ENCODE assay signal across 8 mouse cellular contexts in the genomic region with DNA sequence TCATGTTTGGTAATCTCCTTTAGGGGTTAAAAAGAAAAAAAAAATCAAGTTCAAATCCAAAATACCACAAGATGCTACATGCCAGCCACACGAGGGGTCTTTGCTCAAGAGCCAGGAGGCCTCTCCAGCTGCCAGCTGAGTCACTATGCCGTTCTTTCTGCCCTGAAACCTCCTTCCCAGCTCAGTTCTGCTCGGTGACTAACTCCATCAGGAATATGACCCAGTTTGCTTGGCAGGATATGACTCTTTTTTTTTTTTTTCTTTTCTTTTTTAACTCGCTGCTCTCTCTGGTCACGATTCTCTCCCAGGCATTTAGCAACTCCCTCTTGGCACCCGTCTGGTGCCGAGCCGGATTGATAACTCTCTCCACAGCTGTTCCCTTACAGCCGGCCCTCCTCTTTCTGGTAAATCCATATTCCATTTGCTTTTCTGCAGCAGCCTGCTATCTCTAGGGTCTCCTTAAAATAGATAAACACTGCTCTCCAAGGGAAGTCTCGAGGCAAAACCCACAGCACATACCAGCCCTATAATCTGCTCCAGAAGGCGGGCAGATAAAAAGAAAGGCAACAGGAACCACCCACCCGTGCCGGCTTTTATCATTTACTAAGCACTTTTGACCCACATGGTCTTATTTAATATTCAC. TPM values are rescaled to one million over a fixed set of nuclear protein-coding genes. Genes with fewer than 3 reads are reported as not detected.
A peak's percentile ranks its signal among the peaks of the same experiment; 100 is the strongest.
DNase-seq lines count a peak whose midpoint lies in the region; ATAC-seq and TF ChIP-seq lines count a peak whose summit lies in the region.

No protein-coding gene starts in this region.

- peak; percentile 45 for TF ChIP-seq POLR2A in heart, adult 2 months (IDR thresholded peaks at IDR 0.05; ENCODE audit: insufficient read depth, low read depth, low read length)

- intact Hi-C loops in heart, adult 2 months (cut with DNase I), result no loop called here

- H3K36me3 ChIP-seq in embryonic facial prominence, embryonic 13.5 days, result no peaks in the 10 kb centered on the region
- H3K36me3 ChIP-seq in heart, adult 2 months (ENCODE audit: control insufficient read depth, insufficient read depth, low read length), result peaks cover 4% of the 10 kb centered on the region
- H3K36me3 ChIP-seq in kidney, postnatal 0 days (ENCODE audit: insufficient read depth, low read length), result no peaks in the 10 kb centered on the region
- no peaks in the 10 kb centered on the region for H3K36me3 ChIP-seq in limb, embryonic 15.5 days
- H3K36me3 ChIP-seq in midbrain, embryonic 14.5 days (ENCODE audit: control insufficient read depth, insufficient read depth, low read length), result no peaks in the 10 kb centered on the region

- no peak overlapping the region for H3K4me3 ChIP-seq in embryonic facial prominence, embryonic 13.5 days
- H3K4me3 ChIP-seq in heart, adult 2 months, result peak overlapping the region; percentile 16
- H3K4me3 ChIP-seq in kidney, postnatal 0 days (replicated peaks; ENCODE audit: low read depth, low read length), result no peak overlapping the region
- H3K4me3 ChIP-seq in limb, embryonic 15.5 days, result no peak overlapping the region
- H3K4me3 ChIP-seq in midbrain, embryonic 14.5 days (replicated peaks; ENCODE audit: low read depth, low read length), result no peak overlapping the region

- DNase-seq in urinary bladder, postnatal 14 days (ENCODE audit: low spot score), result peak; percentile 66
- no peak for DNase-seq in urinary bladder, postnatal 25 days (ENCODE audit: low spot score)
- peak; percentile 61 to 76 for DNase-seq in heart, adult 2 months
- peak; percentile 56 for DNase-seq in kidney, postnatal 0 days (ENCODE audit: low spot score)
- DNase-seq in midbrain, embryonic 14.5 days, result peak; percentile 63

- H3K27me3 ChIP-seq in embryonic facial prominence, embryonic 13.5 days, result no peaks in the 10 kb centered on the region; the same call in 1 of the 2 replicates
- H3K27me3 ChIP-seq in heart, adult 2 months (ENCODE audit: control insufficient read depth, insufficient read depth, low read length), result no peaks in the 10 kb centered on the region
- H3K27me3 ChIP-seq in kidney, postnatal 0 days (ENCODE audit: insufficient read depth, low read length), result no peaks in the 10 kb centered on the region
- H3K27me3 ChIP-seq in limb, embryonic 15.5 days, result no peaks in the 10 kb centered on the region
- H3K27me3 ChIP-seq in midbrain, embryonic 14.5 days (ENCODE audit: control insufficient read depth, insufficient read depth, low read length), result no peaks in the 10 kb centered on the region

- TF ChIP-seq CTCF in heart, adult 2 months (IDR thresholded peaks at IDR 0.05), result no peak
- no peak for TF ChIP-seq CTCF in kidney, postnatal 0 days (IDR thresholded peaks at IDR 0.05; ENCODE audit: low read depth)

- H3K4me1 ChIP-seq in embryonic facial prominence, embryonic 13.5 days, result peaks cover 48% of the 10 kb centered on the region
- peaks cover 10% of the 10 kb centered on the region for H3K4me1 ChIP-seq in heart, adult 2 months (ENCODE audit: control insufficient read depth, insufficient read depth, low read length)
- H3K4me1 ChIP-seq in kidney, postnatal 0 days (replicated peaks; ENCODE audit: insufficient read depth, low read length), result peaks cover 18% of the 10 kb centered on the region
- peaks cover 42% of the 10 kb centered on the region for H3K4me1 ChIP-seq in limb, embryonic 15.5 days
- H3K4me1 ChIP-seq in midbrain, embryonic 14.5 days (ENCODE audit: control insufficient read depth, insufficient read depth, low read length), result peaks cover 13% of the 10 kb centered on the region; the same call in 1 of the 2 replicates

- H3K9ac ChIP-seq in embryonic facial prominence, embryonic 13.5 days, result 0 out of 2 replicates have a peak overlapping the region, but pooled peaks have one; percentile 44
- no peak overlapping the region for H3K9ac ChIP-seq in heart, adult 2 months (ENCODE audit: low read depth, low read length)
- no peak overlapping the region for H3K9ac ChIP-seq in kidney, postnatal 0 days (ENCODE audit: low read depth, low read length)
- H3K9ac ChIP-seq in limb, embryonic 15.5 days, result no peak overlapping the region
- H3K9ac ChIP-seq in midbrain, embryonic 14.5 days (replicated peaks; ENCODE audit: low read length), result no peak overlapping the region

- peak overlapping the region; percentile 76 for H3K27ac ChIP-seq in embryonic facial prominence, embryonic 13.5 days
- peak overlapping the region; percentile 67 for H3K27ac ChIP-seq in heart, adult 2 months
- H3K27ac ChIP-seq in kidney, postnatal 0 days, result peak overlapping the region; percentile 67
- peak overlapping the region; percentile 79 for H3K27ac ChIP-seq in limb, embryonic 15.5 days
- peak overlapping the region; percentile 50 for H3K27ac ChIP-seq in midbrain, embryonic 14.5 days (replicated peaks; ENCODE audit: low read depth, low read length)

- no peak for ATAC-seq in embryonic facial prominence, embryonic 13.5 days (ENCODE audit: insufficient number of reproducible peaks, insufficient read depth, low FRiP score, low TSS enrichment, low read depth)
- ATAC-seq in kidney, postnatal 0 days (replicated peaks; ENCODE audit: low FRiP score, low read depth), result no peak
- ATAC-seq in limb, embryonic 15.5 days (ENCODE audit: insufficient number of reproducible peaks, low FRiP score, low TSS enrichment, low read depth), result peak; percentile 71; the same call in 1 of the 2 replicates
- ATAC-seq in midbrain, embryonic 14.5 days (ENCODE audit: low FRiP score, low TSS enrichment), result no peak
- no peak for ATAC-seq in CD4-positive, CD25-positive, alpha-beta regulatory T cell, adult 4 months

- TF ChIP-seq EP300 in heart, adult 2 months (IDR thresholded peaks at IDR 0.05; ENCODE audit: insufficient read depth, low read depth, low read length), result 0 out of 2 replicates have a peak, but pooled peaks have one; percentile 5

- H3K9me3 ChIP-seq in embryonic facial prominence, embryonic 13.5 days, result no peaks in the 10 kb centered on the region
- no peaks in the 10 kb centered on the region for H3K9me3 ChIP-seq in kidney, postnatal 0 days (replicated peaks; ENCODE audit: low read length)
- no peaks in the 10 kb centered on the region for H3K9me3 ChIP-seq in limb, embryonic 15.5 days
- no peaks in the 10 kb centered on the region for H3K9me3 ChIP-seq in midbrain, embryonic 14.5 days (ENCODE audit: control insufficient read depth, low read length)

- peak overlapping the region; percentile 40 for H3K4me2 ChIP-seq in embryonic facial prominence, embryonic 13.5 days
- no peak overlapping the region for H3K4me2 ChIP-seq in kidney, postnatal 0 days (ENCODE audit: low read length)
- peak overlapping the region; percentile 8; the same call in 1 of the 2 replicates for H3K4me2 ChIP-seq in limb, embryonic 15.5 days
- no peak overlapping the region for H3K4me2 ChIP-seq in midbrain, embryonic 14.5 days (ENCODE audit: low read length)

- WGBS in embryonic facial prominence, embryonic 13.5 days, result 6% methylated on average over 13 of the region's 13 CpGs
- WGBS in heart, adult 2 months, result 5% methylated on average over 13 of the region's 13 CpGs
- 35% methylated on average over 13 of the region's 13 CpGs for WGBS in kidney, postnatal 0 days
- WGBS in limb, embryonic 15.5 days, result 4% methylated on average over 13 of the region's 13 CpGs
- WGBS in midbrain, embryonic 14.5 days, result 9% methylated on average over 13 of the region's 13 CpGs

- H3K79me2 ChIP-seq in heart, adult 2 months (replicated peaks; ENCODE audit: control insufficient read depth, insufficient read depth, low read length), result no peaks in the 10 kb centered on the region

RNA-seq across cellular contexts. Expression of gene Gm42791, which starts 29.1 kb away (rescaled TPM):
- 1.6 and 2.4 TPM in 2 replicates for polyA plus RNA-seq in embryonic facial prominence, embryonic 13.5 days (2015; fragmentation: Nextera tagmentation; extraction: Ambion mirVana)
- 1 to 10 TPM; 5.7 to 5.9 TPM for total RNA-seq in heart, adult 2 months (2021)
- polyA plus RNA-seq in heart, adult 2 months (2012; rRNA removed), result not detected in 2 replicates
- 0.22 TPM in 1 of 2 replicates, not detected in the other for polyA plus RNA-seq in kidney, postnatal 0 days (2015; fragmentation: Nextera tagmentation; extraction: Ambion mirVana)
- 1.2 and 3.7 TPM in 2 replicates for polyA plus RNA-seq in limb, embryonic 15.5 days (2015; fragmentation: Nextera tagmentation; extraction: Ambion mirVana)
- polyA plus RNA-seq in midbrain, embryonic 14.5 days (2014; fragmentation: Nextera tagmentation; extraction: Ambion mirVana), result not detected in 2 replicates
- polyA plus RNA-seq in CD4-positive, CD25-positive, alpha-beta regulatory T cell, adult 4 months (2017; shearing (Covaris generic)), result 1 to 10 TPM; 1.3 to 1.4 TPM

RNA-seq across cellular contexts. Expression of gene Katnal1, which starts 36.7 kb away (rescaled TPM):
- polyA plus RNA-seq in embryonic facial prominence, embryonic 13.5 days (2015; fragmentation: Nextera tagmentation; extraction: Ambion mirVana), result 18.4 and 19.4 TPM in 2 replicates
- 10 to 100 TPM in 1 of 2 experiments, 1 to 10 TPM in 1; 9.5 to 10.4 TPM for total RNA-seq in heart, adult 2 months (2021)
- polyA plus RNA-seq in heart, adult 2 months (2012; rRNA removed), result 4.8 and 8.7 TPM in 2 replicates
- polyA plus RNA-seq in kidney, postnatal 0 days (2015; fragmentation: Nextera tagmentation; extraction: Ambion mirVana), result 6.6 and 7.3 TPM in 2 replicates
- polyA plus RNA-seq in limb, embryonic 15.5 days (2015; fragmentation: Nextera tagmentation; extraction: Ambion mirVana), result 12.9 and 13.4 TPM in 2 replicates
- polyA plus RNA-seq in midbrain, embryonic 14.5 days (2014; fragmentation: Nextera tagmentation; extraction: Ambion mirVana), result 30.9 and 42.8 TPM in 2 replicates
- 1 to 10 TPM; 1.5 to 6.1 TPM for polyA plus RNA-seq in CD4-positive, CD25-positive, alpha-beta regulatory T cell, adult 4 months (2017; shearing (Covaris generic))

Comparison
In these comparisons a context has a peak if more than half of its experiments do, and no peak if none do; other contexts are left out.
1. H3K4me2 ChIP-seq: peak in embryonic facial prominence, embryonic 13.5 days (single experiment) and limb, embryonic 15.5 days (single experiment); none in kidney, postnatal 0 days (single experiment) and midbrain, embryonic 14.5 days (single experiment).
2. Peak in every context shown above with its lines, with median percentiles within 50 percentile points of each other: H3K27ac ChIP-seq.